Mouse (Mus musculus) intestine, embryonic 16.5 days (tissue): ENCODE data around the gene Olfr430. TPM values are rescaled to one million over a fixed set of nuclear protein-coding genes. Genes with fewer than 3 reads are reported as not detected.
A peak's percentile ranks its signal among the peaks of the same experiment; 100 is the strongest.
"Not testable (repeated sequence)": the region's sequence is repeated elsewhere in the genome, so short reads cannot be mapped to it uniquely, and the experiment has no call there.

Experiments
- ATAC-seq: fragments of 200-750 bp; cut with Nextera tagmentation; 2 replicates; pipeline ENCODE4 v1.8.0; 2017; ENCODE audit warnings: moderate TSS enrichment, moderate library complexity
- H3K27ac ChIP-seq: fragments of 300-500 bp; sonication (generic); 2 replicates; pipeline ENCODE4 v1.5.1; 2014; ENCODE audit warnings: mild to moderate bottlenecking, low read length
- H3K27me3 ChIP-seq: fragments of 300-500 bp; sonication (generic); replicated peaks from 2 replicates; pipeline ENCODE4 v1.6.1; 2014; ENCODE audit warnings: low read length, control low read depth, mixed read lengths; ENCODE audit not compliant: control insufficient read depth, insufficient read depth
- H3K36me3 ChIP-seq: fragments of 300-500 bp; sonication (generic); 2 replicates; pipeline ENCODE4 v1.6.1; 2014; ENCODE audit warnings: low read length, control low read depth; ENCODE audit not compliant: control insufficient read depth, insufficient read depth
- H3K4me1 ChIP-seq: fragments of 300-500 bp; sonication (generic); 2 replicates; pipeline ENCODE4 v1.6.1; 2014; ENCODE audit warnings: low read length, control low read depth, mixed read lengths; ENCODE audit not compliant: control insufficient read depth, insufficient read depth
- H3K4me2 ChIP-seq: fragments of 300-500 bp; sonication (generic); 2 replicates; pipeline ENCODE4 v1.6.1; 2014; ENCODE audit warnings: low read depth, low read length, control low read depth
- H3K4me3 ChIP-seq: fragments of 300-500 bp; sonication (generic); 2 replicates; pipeline ENCODE4 v1.5.1; 2014; ENCODE audit warnings: mild to moderate bottlenecking, low read length
- H3K9ac ChIP-seq: fragments of 300-500 bp; sonication (generic); 2 replicates; pipeline ENCODE4 v1.6.1; 2014; ENCODE audit warnings: low read depth, low read length
- H3K9me3 ChIP-seq: fragments of 300-500 bp; sonication (generic); 2 replicates; pipeline ENCODE4 v1.6.1; 2016; ENCODE audit warnings: low read length, control low read depth; ENCODE audit not compliant: control insufficient read depth
- WGBS: fragments of 180-500 bp; shearing (Covaris S2); extraction: QIAGEN DNeasy Blood & Tissue Kit; methylation state at CpG from one replicate; pipeline ENCODE4 v1.1.7; 2014; 5-methylcytosine and 5-hydroxymethylcytosine counted together
- polyA plus RNA-seq: library from polyadenylated mRNA; unstranded; fragments of >200 nt; fragmentation: Nextera tagmentation; extraction: Ambion mirVana; gene quantifications from 2 replicates; pipeline ENCODE4 v1.2.1, GENCODE M21; 2015

The Olfr430 gene
- not detected in 2 replicates for polyA plus RNA-seq

DNA sequence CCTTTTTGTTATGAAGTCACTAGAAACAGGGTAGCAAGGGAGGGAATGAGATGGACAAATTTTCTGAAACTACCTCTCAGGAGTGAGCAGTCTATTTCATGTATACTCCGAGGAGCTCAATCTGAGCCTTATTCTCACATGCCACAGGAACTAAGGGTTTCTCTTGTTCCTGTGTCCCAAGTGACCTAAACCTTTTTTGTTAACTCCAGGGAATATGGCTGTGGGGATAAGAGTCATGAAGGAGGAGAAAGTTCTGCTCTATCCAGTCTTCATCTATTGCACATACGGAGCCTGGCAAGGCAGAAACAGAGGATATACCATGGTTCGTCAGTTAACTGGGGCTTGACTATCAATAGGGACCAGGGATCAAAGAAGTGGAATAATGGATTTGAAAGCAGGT is at the start of gene Olfr430:
Olfr430 (plus strand) TSS at position 301 of the 400 bp plus-strand sequence.
- Histone ChIP-seq H3K27me3 (no peaks in the 10 kb centered on the region), H3K9me3 (no peaks in the 10 kb centered on the region), H3K9ac (no peak within 1 kb of the TSS), H3K4me3 (no peak within 1 kb of the TSS), H3K4me2 (no peak within 1 kb of the TSS), H3K4me1 (no peaks in the 10 kb centered on the region), H3K36me3 (no peaks in the 10 kb centered on the region), H3K27ac (no peak within 1 kb of the TSS)
- ATAC-seq = no peak
- 89% methylated on average over 3 of the region's 3 CpGs for WGBS

DNA sequence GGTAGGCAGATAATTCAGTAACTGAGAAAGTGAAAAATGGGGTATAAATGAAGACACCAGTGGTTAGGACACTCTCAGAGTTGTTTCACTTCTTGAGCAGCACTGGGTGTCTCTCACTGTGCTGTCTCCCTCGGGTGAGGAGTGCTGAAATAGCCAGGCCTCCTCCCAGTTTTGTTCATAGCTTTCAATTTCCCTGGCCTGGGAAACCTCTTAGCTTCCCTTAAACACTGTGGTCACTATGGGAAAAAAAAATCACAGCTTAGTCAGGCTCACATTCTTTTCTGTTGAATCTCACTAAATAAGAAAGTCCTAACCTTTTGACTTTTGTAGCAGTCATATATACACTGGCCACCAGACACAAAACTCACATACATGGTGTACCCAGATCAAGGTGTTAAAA is 34.7 kb upstream of the Olfr430 start, which contains the start of gene Ifi205:
Ifi205 (minus strand) TSS at position 113 of the 400 bp plus-strand sequence.
- Histone ChIP-seq H3K9ac (no peak within 1 kb of the TSS), H3K27ac (no peak within 1 kb of the TSS), H3K4me2 (no peak within 1 kb of the TSS), H3K36me3 (no peaks in the 10 kb centered on the region), H3K4me1 (no peaks in the 10 kb centered on the region), H3K4me3 (no peak within 1 kb of the TSS), H3K9me3 (no peaks in the 10 kb centered on the region), H3K27me3 (no peaks in the 10 kb centered on the region)
- ATAC-seq = no peak
- WGBS = 54% methylated on average over 1 of the region's 1 CpGs

DNA sequence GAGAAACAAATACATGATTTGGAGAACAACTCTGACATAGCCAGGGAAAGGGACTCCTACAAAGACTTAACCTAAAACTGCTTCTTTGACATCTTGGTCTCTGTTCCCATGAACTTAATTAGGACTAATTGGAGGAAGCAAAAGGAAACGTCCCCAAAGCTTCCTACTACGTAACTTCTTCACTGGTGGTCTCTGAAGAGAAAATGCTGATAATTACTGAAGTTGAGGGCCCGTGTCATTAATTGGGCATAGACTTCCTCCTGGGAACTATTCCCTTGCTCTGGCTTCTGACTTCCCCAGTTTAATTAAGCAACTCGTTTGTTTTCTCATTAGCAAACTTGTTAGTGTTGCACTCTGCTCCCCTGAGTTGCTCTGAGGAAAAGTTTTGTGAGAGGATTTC is 30.6 kb upstream of the Olfr430 start:
- H3K36me3 ChIP-seq = no peaks in the 10 kb centered on the region
- H3K27ac ChIP-seq = no peak overlapping the region
- H3K4me1 ChIP-seq = no peaks in the 10 kb centered on the region
- no peaks in the 10 kb centered on the region for H3K27me3 ChIP-seq
- no peaks in the 10 kb centered on the region for H3K9me3 ChIP-seq
- no peak overlapping the region for H3K9ac ChIP-seq
- WGBS = 77% methylated on average over 4 of the region's 4 CpGs
- ATAC-seq = no peak
- H3K4me2 ChIP-seq = no peak overlapping the region
- no peak overlapping the region for H3K4me3 ChIP-seq

DNA sequence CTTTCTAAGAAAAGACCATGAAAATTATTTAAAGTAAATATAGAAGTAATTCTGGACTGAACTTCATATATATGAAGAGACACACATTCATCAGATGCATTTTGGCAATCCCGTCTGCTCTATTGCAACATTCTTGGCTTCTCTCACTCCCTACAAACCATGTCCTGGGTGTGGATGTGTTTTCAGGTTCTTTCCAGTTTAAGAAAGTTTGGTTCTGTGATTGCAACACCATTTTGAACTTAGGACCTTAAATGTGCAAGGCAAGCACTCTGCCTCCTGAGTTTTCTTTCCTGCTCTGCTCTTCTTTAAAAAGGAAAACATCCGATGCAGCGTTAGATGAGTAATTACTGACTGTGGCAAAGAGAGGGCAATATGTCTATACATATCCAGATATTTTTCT is 27.9 kb upstream of the Olfr430 start:
- no peak overlapping the region for H3K4me2 ChIP-seq
- no peaks in the 10 kb centered on the region for H3K9me3 ChIP-seq
- no peak overlapping the region for H3K27ac ChIP-seq
- no peaks in the 10 kb centered on the region for H3K27me3 ChIP-seq
- no peak for ATAC-seq
- H3K4me1 ChIP-seq = no peaks in the 10 kb centered on the region
- H3K9ac ChIP-seq = no peak overlapping the region
- no peaks in the 10 kb centered on the region for H3K36me3 ChIP-seq
- WGBS = 70% methylated on average over 3 of the region's 3 CpGs
- H3K4me3 ChIP-seq = no peak overlapping the region

DNA sequence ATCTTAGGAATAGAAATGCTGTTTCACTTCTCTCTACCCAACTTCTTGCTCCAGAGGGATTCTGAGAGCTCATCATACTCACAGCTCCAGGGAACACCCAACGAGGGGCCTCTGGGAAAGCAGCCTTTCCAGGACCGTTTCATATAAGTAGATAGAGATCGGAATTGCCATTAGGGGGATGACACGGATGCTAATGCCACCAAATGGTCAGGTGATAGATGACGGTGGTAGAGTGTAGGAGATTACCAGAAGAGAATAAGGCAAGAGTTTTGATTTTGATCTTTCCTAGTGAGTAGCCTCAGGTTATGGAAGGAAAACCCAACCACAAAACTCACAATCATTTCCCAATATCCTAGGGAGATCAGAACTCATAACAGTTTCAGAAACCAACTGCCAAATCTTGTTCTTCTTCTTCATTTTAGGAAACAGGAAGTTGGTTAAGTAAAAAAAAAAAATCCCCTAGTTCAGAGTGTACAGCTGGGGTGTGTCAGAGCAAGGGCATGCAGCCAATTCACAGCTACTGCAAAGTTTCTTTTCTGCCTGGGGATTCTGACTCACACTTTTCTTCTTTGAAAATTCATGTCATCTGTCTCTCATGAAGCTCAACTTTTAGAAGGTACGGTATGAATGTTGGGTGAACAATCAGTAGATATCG is 25.8 kb upstream of the Olfr430 start, which contains the start of gene Olfr433:
Olfr433 (plus strand) TSS at position 183 of the 655 bp plus-strand sequence.
- 65% methylated on average over 7 of the region's 7 CpGs for WGBS
- Histone ChIP-seq H3K4me2 (no peak within 1 kb of the TSS), H3K4me1 (no peaks in the 10 kb centered on the region), H3K27me3 (no peaks in the 10 kb centered on the region), H3K9me3 (no peaks in the 10 kb centered on the region), H3K9ac (no peak within 1 kb of the TSS), H3K4me3 (no peak within 1 kb of the TSS), H3K36me3 (no peaks in the 10 kb centered on the region), H3K27ac (no peak within 1 kb of the TSS)
- 0 out of 2 replicates have a peak, but pooled peaks have one; percentile 42 for ATAC-seq

DNA sequence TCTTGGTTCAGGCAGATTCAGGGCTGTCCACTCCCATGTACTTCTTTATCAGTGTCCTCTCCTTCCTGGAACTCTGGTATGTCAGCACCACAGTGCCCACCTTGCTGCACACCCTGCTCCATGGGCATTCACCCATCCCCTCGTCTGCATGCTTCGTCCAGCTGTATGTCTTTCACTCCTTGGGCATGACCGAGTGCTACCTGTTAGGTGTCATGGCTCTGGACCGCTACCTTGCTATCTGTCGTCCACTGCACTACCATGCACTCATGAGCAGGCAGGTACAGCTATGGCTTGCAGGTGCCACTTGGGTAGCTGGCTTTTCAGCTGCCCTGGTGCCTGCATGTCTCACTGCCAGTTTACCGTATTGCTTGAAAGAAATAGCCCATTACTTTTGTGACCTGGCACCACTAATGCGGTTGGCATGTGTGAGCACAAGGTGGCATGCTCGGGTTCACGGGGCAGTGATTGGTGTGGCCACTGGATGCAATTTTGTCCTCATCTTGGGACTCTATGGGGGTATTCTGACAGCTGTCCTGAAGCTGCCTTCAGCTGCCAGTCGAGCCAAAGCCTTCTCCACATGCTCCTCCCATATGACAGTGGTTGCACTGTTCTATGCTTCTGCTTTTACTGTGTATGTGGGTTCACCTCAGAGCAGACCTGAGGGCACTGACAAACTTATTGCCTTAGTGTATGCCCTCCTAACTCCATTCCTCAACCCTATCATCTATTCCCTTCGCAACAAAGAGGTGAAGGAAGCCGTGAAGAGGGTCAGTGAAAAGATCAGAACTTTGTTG is 24.1 kb upstream of the Olfr430 start:
- H3K4me2 ChIP-seq, H3K27me3 ChIP-seq, H3K36me3 ChIP-seq, H3K9ac ChIP-seq, H3K27ac ChIP-seq, H3K4me3 ChIP-seq, H3K9me3 ChIP-seq, ATAC-seq, H3K4me1 ChIP-seq: not testable (repeated sequence)
- WGBS = 91% methylated on average over 12 of the region's 12 CpGs

DNA sequence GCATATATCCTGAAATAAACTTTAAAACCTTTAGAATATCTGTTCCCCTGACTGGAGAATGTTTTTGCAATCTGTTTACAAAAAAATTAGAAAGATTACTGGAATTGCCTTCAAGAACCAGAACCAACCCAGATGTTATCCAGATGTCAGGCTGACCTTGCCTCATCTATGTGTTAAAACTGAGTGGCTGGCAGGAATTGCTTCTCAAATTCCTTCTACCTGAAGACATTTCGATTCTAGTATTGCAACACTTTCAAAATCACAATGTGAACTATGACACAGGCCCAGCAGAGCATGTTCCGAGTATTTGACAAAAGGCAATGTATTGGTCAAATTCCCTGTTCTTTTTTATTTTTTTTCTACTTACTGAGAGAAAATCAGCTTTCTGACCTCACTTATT is 22.0 kb upstream of the Olfr430 start:
- H3K36me3 ChIP-seq = no peaks in the 10 kb centered on the region
- WGBS = 67% methylated on average over 2 of the region's 2 CpGs
- no peaks in the 10 kb centered on the region for H3K27me3 ChIP-seq
- ATAC-seq = no peak
- no peak overlapping the region for H3K27ac ChIP-seq
- no peak overlapping the region for H3K9ac ChIP-seq
- H3K4me2 ChIP-seq = no peak overlapping the region
- H3K4me3 ChIP-seq = no peak overlapping the region
- H3K9me3 ChIP-seq = no peaks in the 10 kb centered on the region
- H3K4me1 ChIP-seq = no peaks in the 10 kb centered on the region

DNA sequence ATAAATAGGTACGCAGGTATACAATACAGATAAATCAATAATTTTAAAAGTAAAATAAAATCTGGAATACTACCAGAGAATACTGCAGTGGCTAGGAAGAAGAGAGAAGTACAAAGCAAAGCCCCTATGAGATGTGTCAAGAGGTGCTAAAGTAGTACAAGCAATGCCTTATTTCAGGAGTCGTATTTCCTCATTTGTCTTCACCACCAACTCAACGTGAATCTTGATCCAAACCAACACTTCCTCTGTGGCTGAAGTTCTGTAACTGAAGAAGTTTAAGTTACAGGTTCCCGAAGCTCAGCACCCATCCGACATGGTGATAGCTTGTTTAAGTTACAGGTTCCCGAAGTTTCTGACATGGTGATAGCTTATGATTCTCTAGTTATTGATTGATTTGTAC is 18.2 kb upstream of the Olfr430 start:
- not testable (repeated sequence) for H3K4me2 ChIP-seq, H3K27ac ChIP-seq, H3K4me3 ChIP-seq, H3K9me3 ChIP-seq, H3K36me3 ChIP-seq, H3K4me1 ChIP-seq, H3K27me3 ChIP-seq, H3K9ac ChIP-seq, ATAC-seq
- 81% methylated on average over 6 of the region's 6 CpGs for WGBS

DNA sequence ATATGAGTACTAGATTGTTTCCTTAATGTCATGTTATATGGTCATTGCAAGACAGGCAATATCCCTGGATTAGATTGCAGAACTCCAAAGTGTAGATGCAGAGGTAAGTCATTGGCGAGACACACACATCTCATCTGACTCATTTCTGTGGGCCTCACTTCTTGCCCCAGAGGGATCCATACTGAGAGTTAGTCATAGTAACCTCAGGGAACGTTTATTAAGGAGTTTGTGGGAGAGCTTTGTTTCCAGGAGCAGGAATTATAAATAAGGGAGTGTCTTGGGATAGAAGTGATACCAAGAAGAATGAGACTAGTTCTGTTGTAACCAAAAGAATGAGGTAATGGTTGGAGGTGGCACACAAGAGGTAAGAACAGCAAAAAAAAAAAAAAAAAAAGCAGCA is 17.5 kb upstream of the Olfr430 start, which contains the start of gene Olfr432:
Olfr432 (plus strand) TSS at position 313 of the 400 bp plus-strand sequence.
- Histone ChIP-seq H3K4me1 (no peaks in the 10 kb centered on the region), H3K9ac (no peak within 1 kb of the TSS), H3K4me3 (no peak within 1 kb of the TSS), H3K27ac (no peak within 1 kb of the TSS), H3K9me3 (no peaks in the 10 kb centered on the region), H3K27me3 (no peaks in the 10 kb centered on the region), H3K36me3 (no peaks in the 10 kb centered on the region), H3K4me2 (no peak within 1 kb of the TSS)
- 70% methylated on average over 2 of the region's 2 CpGs for WGBS
- no peak for ATAC-seq
